Mouse (Mus musculus) adrenal gland, postnatal 25 days (tissue): ENCODE results near the gene Bicra. TPM values are rescaled to one million over a fixed set of nuclear protein-coding genes. Genes with fewer than 3 reads are reported as not detected.

Source experiments
- DNase-seq: peaks from one replicate; pipeline ENCODE4 v3.0.0; 2021; ENCODE audit warnings: mixed read lengths
- total RNA-seq: library from RNA; stranded (reverse); gene quantifications from 2 replicates; pipeline ENCODE4 v1.2.3, GENCODE M21; 2021

Bicra gene
- total RNA-seq, 1 experiment from 2014 or later: 14.0 TPM

GRCm38 (mm10) chr7:16014521-16015175, 33.1 kb downstream of the Bicra start:
- DNase-seq: peak; percentile 75

- no peak for DNase-seq
Observed at GRCm38 (mm10) chr7:16013722-16014275, 33.9 kb downstream of the Bicra start.

- peak; percentile 22 for DNase-seq
Observed at GRCm38 (mm10) chr7:16012576-16013263, 35.0 kb downstream of the Bicra start.

- DNase-seq: no peak
Observed at GRCm38 (mm10) chr7:16011418-16012085, 36.2 kb downstream of the Bicra start.

- DNase-seq: no peak
Observed at GRCm38 (mm10) chr7:16010649-16011048, 37.1 kb downstream of the Bicra start.

- DNase-seq: no peak
Observed at GRCm38 (mm10) chr7:16009636-16010035, 38.1 kb downstream of the Bicra start.

- DNase-seq: no peak
Observed at GRCm38 (mm10) chr7:16005020-16005419, 42.7 kb downstream of the Bicra start.

- DNase-seq: no peak
Observed at GRCm38 (mm10) chr7:16004177-16004856, 43.4 kb downstream of the Bicra start.

- no peak for DNase-seq
Observed at GRCm38 (mm10) chr7:16003032-16003431, 44.7 kb downstream of the Bicra start.

- DNase-seq: peak; percentile 39
Observed at GRCm38 (mm10) chr7:16002171-16002570, 45.5 kb downstream of the Bicra start.

GRCm38 (mm10) chr7:16001691-16002090, 46.0 kb downstream of the Bicra start:
- DNase-seq: no peak

- DNase-seq: no peak
Observed at GRCm38 (mm10) chr7:15993789-15994188, 53.9 kb downstream of the Bicra start.

- no peak for DNase-seq
Observed at GRCm38 (mm10) chr7:15993152-15993551, 54.6 kb downstream of the Bicra start.

- no peak for DNase-seq
Observed at GRCm38 (mm10) chr7:15991764-15992163, 56.0 kb downstream of the Bicra start.

- DNase-seq: no peak
Observed at GRCm38 (mm10) chr7:15987661-15988356, 59.9 kb downstream of the Bicra start.

- no peak for DNase-seq
Observed at GRCm38 (mm10) chr7:15982729-15983407, 64.9 kb downstream of the Bicra start.

- no peak for DNase-seq
Observed at GRCm38 (mm10) chr7:15981538-15981937, 66.2 kb downstream of the Bicra start.

GRCm38 (mm10) chr7:15980246-15980645, 67.5 kb downstream of the Bicra start:
- DNase-seq: no peak

- DNase-seq: peak; percentile 58
Observed at GRCm38 (mm10) chr7:15975904-15976303, 71.8 kb downstream of the Bicra start.

GRCm38 (mm10) chr7:15975451-15975850, 72.3 kb downstream of the Bicra start:
- no peak for DNase-seq

GRCm38 (mm10) chr7:15974712-15975111, 73.0 kb downstream of the Bicra start:
- peak; percentile 68 for DNase-seq
